11 mouse cellular contexts compared by ENCODE assay signal in the genomic region with DNA sequence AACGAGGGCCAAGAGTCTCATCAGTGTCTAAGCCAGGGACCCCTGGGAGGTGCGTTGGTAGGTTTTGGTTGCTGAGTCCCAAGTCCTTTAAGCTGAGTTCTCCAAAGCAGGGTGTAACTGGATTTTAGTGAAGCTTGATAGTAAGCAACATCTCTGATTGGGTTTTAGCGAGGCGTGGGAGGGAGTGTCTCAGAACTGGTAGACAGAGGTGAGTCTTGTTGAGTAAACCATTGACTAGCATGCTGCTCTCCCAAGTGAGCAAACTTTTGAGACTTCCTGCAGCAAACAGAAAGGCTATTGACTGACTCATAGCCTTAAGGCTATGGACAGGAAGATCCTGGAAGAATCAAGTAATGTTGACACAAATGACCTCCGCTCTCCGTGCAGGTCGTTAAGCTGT.
DNase-seq lines count a peak whose midpoint lies in the region; ATAC-seq and TF ChIP-seq lines count a peak whose summit lies in the region.
"Had no signal": no experiment of that assay in that cellular context is flagged by ENCODE, and none has a peak within 500 bp of the region (broad histone marks: within the 10 kb centered on the region; RNA-seq: fewer than 3 reads in every experiment).

No protein-coding gene starts in this region.

- no peak for TF ChIP-seq CTCF in heart, adult 2 months (IDR thresholded peaks at IDR 0.05)
- TF ChIP-seq CTCF in Patski (IDR thresholded peaks at IDR 0.05): no peak

- no peaks in the 10 kb centered on the region for H3K9me3 ChIP-seq in liver, embryonic 12.5 days (replicated peaks)
- H3K9me3 ChIP-seq in hindbrain, embryonic 13.5 days: no peaks in the 10 kb centered on the region
- H3K9me3 ChIP-seq: forebrain, embryonic 15.5 days had no signal

- peaks cover 7% of the 10 kb centered on the region for H3K4me1 ChIP-seq in heart, adult 2 months (ENCODE audit: control insufficient read depth, insufficient read depth, low read length)
- H3K4me1 ChIP-seq in liver, embryonic 12.5 days: peaks cover 9% of the 10 kb centered on the region
- peaks cover 23% of the 10 kb centered on the region for H3K4me1 ChIP-seq in hindbrain, embryonic 13.5 days (replicated peaks)

- no peaks in the 10 kb centered on the region; the same call in 1 of the 2 replicates for H3K36me3 ChIP-seq in heart, adult 2 months (ENCODE audit: control insufficient read depth, insufficient read depth, low read length)
- no peaks in the 10 kb centered on the region for H3K36me3 ChIP-seq in liver, embryonic 12.5 days
- H3K36me3 ChIP-seq in hindbrain, embryonic 13.5 days: no peaks in the 10 kb centered on the region
- H3K36me3 ChIP-seq: forebrain, embryonic 15.5 days had no signal

- ATAC-seq in Patski: peak; percentile 48
- ATAC-seq in liver, embryonic 12.5 days: no peak
- no peak for ATAC-seq in hindbrain, embryonic 13.5 days (ENCODE audit: low FRiP score)
- ATAC-seq: activated CD4-positive, CD25-positive, alpha-beta regulatory T cell, adult 4 months; forebrain, embryonic 15.5 days had no signal

- intact Hi-C loops in heart, adult 2 months (cut with DNase I): loop anchor here (5.0 kb wide), 1 partner anchor 75 kb away; no protein-coding TSS in a partner anchor

- no peaks in the 10 kb centered on the region for H3K27me3 ChIP-seq in heart, adult 2 months (ENCODE audit: control insufficient read depth, insufficient read depth, low read length)
- no peaks in the 10 kb centered on the region for H3K27me3 ChIP-seq in Patski
- H3K27me3 ChIP-seq in liver, embryonic 12.5 days (replicated peaks): no peaks in the 10 kb centered on the region
- no peaks in the 10 kb centered on the region for H3K27me3 ChIP-seq in hindbrain, embryonic 13.5 days
- H3K27me3 ChIP-seq: forebrain, embryonic 15.5 days had no signal

- no peaks in the 10 kb centered on the region for H3K79me2 ChIP-seq in heart, adult 2 months (replicated peaks; ENCODE audit: control insufficient read depth, insufficient read depth, low read length)

- peak overlapping the region; percentile 22; the same call in 1 of the 2 replicates for H3K4me3 ChIP-seq in heart, adult 2 months
- H3K4me3 ChIP-seq in liver, embryonic 12.5 days: no peak overlapping the region
- H3K4me3 ChIP-seq in hindbrain, embryonic 13.5 days: no peak overlapping the region
- H3K4me3 ChIP-seq: forebrain, embryonic 15.5 days had no signal

- peak overlapping the region; percentile 57 for H3K4me2 ChIP-seq in liver, embryonic 12.5 days
- H3K4me2 ChIP-seq in hindbrain, embryonic 13.5 days: no peak overlapping the region

- no peak overlapping the region for H3K9ac ChIP-seq in heart, adult 2 months (ENCODE audit: low read depth, low read length)
- no peak overlapping the region for H3K9ac ChIP-seq in liver, embryonic 12.5 days
- H3K9ac ChIP-seq in hindbrain, embryonic 13.5 days: no peak overlapping the region
- H3K9ac ChIP-seq: forebrain, embryonic 15.5 days had no signal

- H3K27ac ChIP-seq in heart, adult 2 months: peak overlapping the region; percentile 43
- H3K27ac ChIP-seq in liver, embryonic 12.5 days: no peak overlapping the region
- H3K27ac ChIP-seq in hindbrain, embryonic 13.5 days: no peak overlapping the region
- H3K27ac ChIP-seq: forebrain, embryonic 15.5 days; macrophage had no signal

- no peak for DNase-seq in heart, adult 2 months
- DNase-seq in heart, adult 9 months (ENCODE audit: low spot score in 2 of 2): no peak
- DNase-seq in Patski (ENCODE audit: low read depth, low spot score): peak; percentile 86
- peak; percentile 67 for DNase-seq in kidney, adult 18-20 months
- DNase-seq in right cerebral cortex, postnatal 10 days (ENCODE audit: low spot score in 2 of 2): no peak
- no peak for DNase-seq in cerebellum, adult 11-12 months

- in situ Hi-C loops in Patski (cut with MboI; ENCODE audit: low pct_unique_long_range_greater_than_20kb): loop anchor here (5.0 kb wide), 1 partner anchor 75 kb away; no protein-coding TSS in a partner anchor

- POLR2A ChIA-PET in Patski (lab: Charles Lee): interaction anchor here (1.5 kb wide), 1 partner anchor 38 kb away, joined by 4 read pairs; no protein-coding TSS in a partner anchor

- CTCF ChIA-PET in Patski (lab: Charles Lee): interaction anchor here (0.9 to 2.3 kb wide), 4 partner anchors 21 to 92 kb away, joined by 3 to 12 read pairs (median 6); no protein-coding TSS in a partner anchor

- no peak for TF ChIP-seq EP300 in heart, adult 2 months (IDR thresholded peaks at IDR 0.05; ENCODE audit: insufficient read depth, low read depth, low read length)

- TF ChIP-seq POLR2A in heart, adult 2 months (IDR thresholded peaks at IDR 0.05; ENCODE audit: insufficient read depth, low read depth, low read length): no peak

- 60% methylated on average over 7 of the region's 7 CpGs for WGBS in heart, adult 2 months
- 54% methylated on average over 7 of the region's 7 CpGs for WGBS in liver, embryonic 12.5 days (ENCODE audit: insufficient replicate concordance)
- WGBS in hindbrain, embryonic 13.5 days: 73% methylated on average over 7 of the region's 7 CpGs

Comparison
In these comparisons a context has a peak if more than half of its experiments do, and no peak if none do; other contexts are left out.
1. DNase-seq: peak in Patski (single experiment) and kidney, adult 18-20 months (single experiment); none in heart, adult 2 months (0 of 2), heart, adult 9 months (0 of 2), right cerebral cortex, postnatal 10 days (0 of 2) and cerebellum, adult 11-12 months (single experiment).